Comparison of ENCODE assay signal across 10 mouse cellular contexts in genomic region chr10:81415549-81416310, GRCm38 (mm10). TPM values are rescaled to one million over a fixed set of nuclear protein-coding genes. Genes with fewer than 3 reads are reported as not detected.
A peak's percentile ranks its signal among the peaks of the same experiment; 100 is the strongest.
DNase-seq lines count a peak whose midpoint lies in the region; ATAC-seq and TF ChIP-seq lines count a peak whose summit lies in the region.
"Had no signal": no experiment of that assay in that cellular context is flagged by ENCODE, and none has a peak within 500 bp of the region (broad histone marks: within the 10 kb centered on the region; RNA-seq: fewer than 3 reads in every experiment).

No protein-coding gene starts in this region.

- no peak for DNase-seq in forebrain, embryonic 14.5 days (ENCODE audit: low spot score)
- no peak for DNase-seq in kidney, postnatal 0 days (ENCODE audit: low spot score)
- no peak for DNase-seq in T-cell, adult 2 months (ENCODE audit: low spot score)
- no peak for DNase-seq in spleen, postnatal 14 days (ENCODE audit: low spot score in 2 of 2)
- no peak for DNase-seq in layer of hippocampus, adult 8-10 months (ENCODE audit: low spot score in 2 of 2)

- 70% methylated on average over 17 of the region's 17 CpGs for WGBS in intestine, embryonic 16.5 days
- WGBS in intestine, postnatal 0 days: 71% methylated on average over 17 of the region's 17 CpGs
- WGBS in forebrain, embryonic 14.5 days: 66% methylated on average over 17 of the region's 17 CpGs
- WGBS in kidney, postnatal 0 days: 69% methylated on average over 17 of the region's 17 CpGs

- peaks cover 79% of the 10 kb centered on the region for H3K4me1 ChIP-seq in intestine, embryonic 16.5 days (ENCODE audit: control insufficient read depth, insufficient read depth, low read length)
- H3K4me1 ChIP-seq in intestine, postnatal 0 days (replicated peaks; ENCODE audit: control insufficient read depth, insufficient read depth, low read length): peaks cover 15% of the 10 kb centered on the region
- peaks cover 70% of the 10 kb centered on the region for H3K4me1 ChIP-seq in brown adipose tissue, adult 24 weeks (ENCODE audit: control insufficient read depth, insufficient read depth, insufficient read length, low read length)
- H3K4me1 ChIP-seq in forebrain, embryonic 14.5 days (ENCODE audit: control insufficient read depth, insufficient read depth, low read length): peaks cover 40% of the 10 kb centered on the region
- H3K4me1 ChIP-seq in kidney, postnatal 0 days (replicated peaks; ENCODE audit: insufficient read depth, low read length): peaks cover 55% of the 10 kb centered on the region

- no peak overlapping the region for H3K27ac ChIP-seq in intestine, embryonic 16.5 days (ENCODE audit: low read length)
- no peak overlapping the region for H3K27ac ChIP-seq in intestine, postnatal 0 days (ENCODE audit: low read depth, low read length)
- peak overlapping the region; percentile 74 for H3K27ac ChIP-seq in brown adipose tissue, adult 24 weeks (replicated peaks; ENCODE audit: low read depth, low read length)
- H3K27ac ChIP-seq in forebrain, embryonic 14.5 days (ENCODE audit: low read depth, low read length): peak overlapping the region; percentile 90; the same call in 1 of the 2 replicates
- H3K27ac ChIP-seq in kidney, postnatal 0 days: peak overlapping the region; percentile 14; the same call in 1 of the 2 replicates
- H3K27ac ChIP-seq: liver, embryonic 15.5 days had no signal

- H3K36me3 ChIP-seq in intestine, embryonic 16.5 days (ENCODE audit: control insufficient read depth, insufficient read depth, low read length): peaks cover 4% of the 10 kb centered on the region
- H3K36me3 ChIP-seq in intestine, postnatal 0 days (ENCODE audit: control insufficient read depth, insufficient read depth): peaks cover 7% of the 10 kb centered on the region; the same call in 1 of the 2 replicates
- peaks cover 15% of the 10 kb centered on the region for H3K36me3 ChIP-seq in forebrain, embryonic 14.5 days (ENCODE audit: control insufficient read depth, insufficient read depth, low read length)
- peaks cover 15% of the 10 kb centered on the region; the same call in 1 of the 2 replicates for H3K36me3 ChIP-seq in kidney, postnatal 0 days (ENCODE audit: insufficient read depth, low read length)
- H3K36me3 ChIP-seq: liver, embryonic 15.5 days had no signal

- no peaks in the 10 kb centered on the region for H3K9me3 ChIP-seq in intestine, embryonic 16.5 days (ENCODE audit: control insufficient read depth, low read length)
- no peaks in the 10 kb centered on the region for H3K9me3 ChIP-seq in intestine, postnatal 0 days (ENCODE audit: control insufficient read depth)
- no peaks in the 10 kb centered on the region for H3K9me3 ChIP-seq in forebrain, embryonic 14.5 days (replicated peaks; ENCODE audit: control insufficient read depth, low read length)
- H3K9me3 ChIP-seq in kidney, postnatal 0 days (replicated peaks; ENCODE audit: low read length): no peaks in the 10 kb centered on the region
- H3K9me3 ChIP-seq: liver, embryonic 15.5 days had no signal

- H3K9ac ChIP-seq in intestine, embryonic 16.5 days (ENCODE audit: low read depth, low read length): 0 out of 2 replicates have a peak overlapping the region, but pooled peaks have one; percentile 5
- H3K9ac ChIP-seq in intestine, postnatal 0 days (ENCODE audit: low read depth, low read length): no peak overlapping the region
- H3K9ac ChIP-seq in forebrain, embryonic 14.5 days (ENCODE audit: low read length): no peak overlapping the region
- H3K9ac ChIP-seq in kidney, postnatal 0 days (ENCODE audit: low read depth, low read length): no peak overlapping the region

- no peak overlapping the region for H3K4me3 ChIP-seq in intestine, embryonic 16.5 days (ENCODE audit: low read length)
- H3K4me3 ChIP-seq in intestine, postnatal 0 days (ENCODE audit: low read depth, low read length): no peak overlapping the region
- no peak overlapping the region for H3K4me3 ChIP-seq in brown adipose tissue, adult 24 weeks (ENCODE audit: insufficient read depth, low read depth, low read length)
- no peak overlapping the region for H3K4me3 ChIP-seq in forebrain, embryonic 14.5 days (ENCODE audit: low read depth, low read length)
- no peak overlapping the region for H3K4me3 ChIP-seq in kidney, postnatal 0 days (replicated peaks; ENCODE audit: low read depth, low read length)

- ATAC-seq in intestine, embryonic 16.5 days: no peak
- ATAC-seq in intestine, postnatal 0 days: no peak
- no peak for ATAC-seq in forebrain, embryonic 14.5 days
- no peak for ATAC-seq in kidney, postnatal 0 days (replicated peaks; ENCODE audit: low FRiP score, low read depth)
- ATAC-seq: Patski had no signal

- no peak for TF ChIP-seq CTCF in intestine, postnatal 0 days (IDR thresholded peaks at IDR 0.05; ENCODE audit: low read depth)
- no peak for TF ChIP-seq CTCF in kidney, postnatal 0 days (IDR thresholded peaks at IDR 0.05; ENCODE audit: low read depth)

- H3K4me2 ChIP-seq in intestine, embryonic 16.5 days (ENCODE audit: low read depth, low read length): no peak overlapping the region
- H3K4me2 ChIP-seq in intestine, postnatal 0 days (replicated peaks; ENCODE audit: low read depth): no peak overlapping the region
- no peak overlapping the region for H3K4me2 ChIP-seq in forebrain, embryonic 14.5 days (ENCODE audit: low read length)
- H3K4me2 ChIP-seq in kidney, postnatal 0 days (ENCODE audit: low read length): no peak overlapping the region

- no peaks in the 10 kb centered on the region for H3K27me3 ChIP-seq in intestine, embryonic 16.5 days (replicated peaks; ENCODE audit: control insufficient read depth, insufficient read depth, low read length)
- no peaks in the 10 kb centered on the region for H3K27me3 ChIP-seq in intestine, postnatal 0 days (replicated peaks; ENCODE audit: control insufficient read depth, insufficient read depth, low read length)
- H3K27me3 ChIP-seq in forebrain, embryonic 14.5 days (replicated peaks; ENCODE audit: control insufficient read depth, insufficient read depth, low read length): no peaks in the 10 kb centered on the region
- H3K27me3 ChIP-seq in kidney, postnatal 0 days (ENCODE audit: insufficient read depth, low read length): no peaks in the 10 kb centered on the region
- H3K27me3 ChIP-seq: Patski had no signal

RNA-seq across cellular contexts. Expression of gene Smim24, which starts 22.9 kb away (rescaled TPM):
- 426 and 504 TPM in 2 replicates for polyA plus RNA-seq in intestine, embryonic 16.5 days (2015; fragmentation: Nextera tagmentation; extraction: Ambion mirVana)
- 1,233 and 1,333 TPM in 2 replicates for polyA plus RNA-seq in intestine, postnatal 0 days (2015; fragmentation: Nextera tagmentation; extraction: Ambion mirVana)
- 1.9 and 5.3 TPM in 2 replicates for polyA plus RNA-seq in brown adipose tissue, adult 24 weeks (2012; ENCODE audit: insufficient read depth, insufficient read length, missing spikeins)
- 1.5 and 2.0 TPM in 2 replicates for polyA plus RNA-seq in forebrain, embryonic 14.5 days (2014; fragmentation: Nextera tagmentation; extraction: Ambion mirVana)
- 62.4 and 68.6 TPM in 2 replicates for polyA plus RNA-seq in kidney, postnatal 0 days (2015; fragmentation: Nextera tagmentation; extraction: Ambion mirVana)
- total RNA-seq in layer of hippocampus, adult 8-10 months (2022): 1 to 10 TPM; 1.3 to 1.7 (median 1.4) TPM

RNA-seq across cellular contexts. Expression of gene Gm48552, which starts 26.9 kb away (rescaled TPM):
- polyA plus RNA-seq in intestine, embryonic 16.5 days (2015; fragmentation: Nextera tagmentation; extraction: Ambion mirVana): 0.55 and 1.8 TPM in 2 replicates
- polyA plus RNA-seq in intestine, postnatal 0 days (2015; fragmentation: Nextera tagmentation; extraction: Ambion mirVana): 0.31 TPM in 1 of 2 replicates, not detected in the other
- polyA plus RNA-seq in brown adipose tissue, adult 24 weeks (2012; ENCODE audit: insufficient read depth, insufficient read length, missing spikeins): not detected in 2 replicates
- 0.65 and 0.69 TPM in 2 replicates for polyA plus RNA-seq in forebrain, embryonic 14.5 days (2014; fragmentation: Nextera tagmentation; extraction: Ambion mirVana)
- polyA plus RNA-seq in kidney, postnatal 0 days (2015; fragmentation: Nextera tagmentation; extraction: Ambion mirVana): 0.82 and 1.9 TPM in 2 replicates
- 1 to 10 TPM; 2.9 to 9.7 (median 4.2) TPM for total RNA-seq in layer of hippocampus, adult 8-10 months (2022)
- polyA plus RNA-seq: liver, embryonic 15.5 days had no signal

RNA-seq across cellular contexts. Expression of gene Gm48551, which starts 31.5 kb away (rescaled TPM):
- 2.9 and 3.7 TPM in 2 replicates for polyA plus RNA-seq in intestine, embryonic 16.5 days (2015; fragmentation: Nextera tagmentation; extraction: Ambion mirVana)
- 0.76 and 1.1 TPM in 2 replicates for polyA plus RNA-seq in intestine, postnatal 0 days (2015; fragmentation: Nextera tagmentation; extraction: Ambion mirVana)
- 2.4 TPM in 1 of 2 replicates, not detected in the other for polyA plus RNA-seq in brown adipose tissue, adult 24 weeks (2012; ENCODE audit: insufficient read depth, insufficient read length, missing spikeins)
- 3.6 and 4.8 TPM in 2 replicates for polyA plus RNA-seq in forebrain, embryonic 14.5 days (2014; fragmentation: Nextera tagmentation; extraction: Ambion mirVana)
- polyA plus RNA-seq in kidney, postnatal 0 days (2015; fragmentation: Nextera tagmentation; extraction: Ambion mirVana): 1.9 and 2.1 TPM in 2 replicates
- 1 to 10 TPM; 2.7 to 5.5 (median 4.5) TPM for total RNA-seq in layer of hippocampus, adult 8-10 months (2022)

RNA-seq across cellular contexts. Expression of gene Dohh, which starts 31.5 kb away (rescaled TPM):
- 102 and 109 TPM in 2 replicates for polyA plus RNA-seq in intestine, embryonic 16.5 days (2015; fragmentation: Nextera tagmentation; extraction: Ambion mirVana)
- 54.0 and 59.4 TPM in 2 replicates for polyA plus RNA-seq in intestine, postnatal 0 days (2015; fragmentation: Nextera tagmentation; extraction: Ambion mirVana)
- polyA plus RNA-seq in brown adipose tissue, adult 24 weeks (2012; ENCODE audit: insufficient read depth, insufficient read length, missing spikeins): 25.1 and 35.9 TPM in 2 replicates
- polyA plus RNA-seq in forebrain, embryonic 14.5 days (2014; fragmentation: Nextera tagmentation; extraction: Ambion mirVana): 78.7 and 78.8 TPM in 2 replicates
- 74.3 and 80.6 TPM in 2 replicates for polyA plus RNA-seq in kidney, postnatal 0 days (2015; fragmentation: Nextera tagmentation; extraction: Ambion mirVana)
- total RNA-seq in layer of hippocampus, adult 8-10 months (2022): 10 to 100 TPM; 64.3 to 78.5 (median 72.6) TPM

RNA-seq across cellular contexts. Expression of gene Fzr1, which starts 37.4 kb away (rescaled TPM):
- 73.2 and 78.7 TPM in 2 replicates for polyA plus RNA-seq in intestine, embryonic 16.5 days (2015; fragmentation: Nextera tagmentation; extraction: Ambion mirVana)
- polyA plus RNA-seq in intestine, postnatal 0 days (2015; fragmentation: Nextera tagmentation; extraction: Ambion mirVana): 40.8 and 45.2 TPM in 2 replicates
- 9.3 and 10.3 TPM in 2 replicates for polyA plus RNA-seq in brown adipose tissue, adult 24 weeks (2012; ENCODE audit: insufficient read depth, insufficient read length, missing spikeins)
- polyA plus RNA-seq in forebrain, embryonic 14.5 days (2014; fragmentation: Nextera tagmentation; extraction: Ambion mirVana): 101 and 109 TPM in 2 replicates
- 67.5 and 70.6 TPM in 2 replicates for polyA plus RNA-seq in kidney, postnatal 0 days (2015; fragmentation: Nextera tagmentation; extraction: Ambion mirVana)
- total RNA-seq in layer of hippocampus, adult 8-10 months (2022): 10 to 100 TPM; 64.6 to 72.1 (median 67.2) TPM

Comparison
In these comparisons a context has a peak if more than half of its experiments do, and no peak if none do; other contexts are left out.
1. H3K27ac ChIP-seq: peak in brown adipose tissue, adult 24 weeks (single experiment), forebrain, embryonic 14.5 days (single experiment) and kidney, postnatal 0 days (single experiment); none in intestine, embryonic 16.5 days (single experiment) and intestine, postnatal 0 days (single experiment).
2. RNA of gene Smim24, which starts 22.9 kb away (polyA plus RNA-seq): 1,233 to 1,333 TPM in intestine, postnatal 0 days, 426 to 504 TPM in intestine, embryonic 16.5 days and 62.4 to 68.6 TPM in kidney, postnatal 0 days; 1.9 to 5.3 TPM in brown adipose tissue, adult 24 weeks and 1.5 to 2.0 TPM in forebrain, embryonic 14.5 days; every median in the first group is over 10 times any median in the second.